Mouse (Mus musculus): Measurements from ENCODE around the gene Nppc.

Nppc gene

GRCm38 (mm10) chr1:86652675-86653074 lies 17.7 kb downstream of the Nppc start:
- no peak for DNase-seq (ENCODE audit: low spot score)

- peak; percentile 55 for DNase-seq (ENCODE audit: low spot score)
Measured at GRCm38 (mm10) chr1:86650272-86650671, 20.1 kb downstream of the Nppc start.

- DNase-seq (ENCODE audit: low spot score) = no peak
Measured at GRCm38 (mm10) chr1:86647517-86647916, 22.9 kb downstream of the Nppc start.

- no peak for DNase-seq (ENCODE audit: low spot score)
Measured at GRCm38 (mm10) chr1:86643101-86643809, 27.1 kb downstream of the Nppc start.

GRCm38 (mm10) chr1:86634751-86635359 lies 35.5 kb downstream of the Nppc start:
- no peak for DNase-seq (ENCODE audit: low spot score)

- DNase-seq (ENCODE audit: low spot score) = no peak
Measured at GRCm38 (mm10) chr1:86633840-86634750, 36.3 kb downstream of the Nppc start.

- DNase-seq (ENCODE audit: low spot score) = no peak
Measured at GRCm38 (mm10) chr1:86633434-86633833, 36.9 kb downstream of the Nppc start.

- peak; percentile 36 for DNase-seq (ENCODE audit: low spot score)
Measured at GRCm38 (mm10) chr1:86632732-86633380, 37.5 kb downstream of the Nppc start.

GRCm38 (mm10) chr1:86630527-86630926 lies 39.8 kb downstream of the Nppc start:
- no peak for DNase-seq (ENCODE audit: low spot score)

- no peak for DNase-seq (ENCODE audit: low spot score)
Measured at GRCm38 (mm10) chr1:86629936-86630335, 40.4 kb downstream of the Nppc start.

- no peak for DNase-seq (ENCODE audit: low spot score)
Measured at GRCm38 (mm10) chr1:86628270-86628669, 42.1 kb downstream of the Nppc start.

- DNase-seq (ENCODE audit: low spot score) = peak; percentile 77
Measured at GRCm38 (mm10) chr1:86623001-86624000, 47.1 kb downstream of the Nppc start.

GRCm38 (mm10) chr1:86622296-86622695 lies 48.1 kb downstream of the Nppc start:
- peak; percentile 9 for DNase-seq (ENCODE audit: low spot score)

GRCm38 (mm10) chr1:86618454-86619125 lies 51.8 kb downstream of the Nppc start:
- DNase-seq (ENCODE audit: low spot score) = peak; percentile 79
